Mouse (Mus musculus): ENCODE measurements around the gene Ube2d1. TPM values are rescaled to one million over a fixed set of nuclear protein-coding genes. Genes with fewer than 3 reads are reported as not detected.

Ube2d1 gene
- total and polyA plus RNA-seq, 3 experiments: 2.9 to 16.5 TPM; not detected in 1

- no peaks in the 10 kb centered on the region for H3K4me1 ChIP-seq (ENCODE audit: control insufficient read depth in 1 of 2, insufficient read depth in 2 of 2, low read length in 2 of 2)
- H3K27me3 ChIP-seq (ENCODE audit: control insufficient read depth in 1 of 2, insufficient read depth in 2 of 2, low read length in 2 of 2): no peaks in the 10 kb centered on the region
- H3K27ac ChIP-seq (ENCODE audit: control insufficient read depth, low read depth, low read length): no peak overlapping the region
- DNase-seq (ENCODE audit: low read depth, low spot score): no peak
- H3K9me3 ChIP-seq (replicated peaks; ENCODE audit: insufficient read depth, low read length): no peaks in the 10 kb centered on the region
- TF ChIP-seq TAL1 (IDR thresholded peaks at IDR 0.05; ENCODE audit: low read length) (no peak), KAT2A (conservative IDR thresholded peaks at IDR 0.05; ENCODE audit: low read depth, low read length) (no peak), NRF1 (IDR thresholded peaks at IDR 0.05; ENCODE audit: insufficient read depth, low read depth, low read length, poor library complexity, severe bottlenecking) (no peak), HCFC1 (IDR thresholded peaks at IDR 0.05; ENCODE audit: low read depth, low read length) (no peak), ZC3H11A (IDR thresholded peaks at IDR 0.05; ENCODE audit: low read depth, low read length) (no peak), CHD1 (IDR thresholded peaks at IDR 0.05; ENCODE audit: low read depth, low read length) (no peak), TCF12 (IDR thresholded peaks at IDR 0.05; ENCODE audit: low read depth, low read length) (no peak), ELF1 (IDR thresholded peaks at IDR 0.05; ENCODE audit: low read depth, low read length) (no peak), E2F4 (IDR thresholded peaks at IDR 0.05; ENCODE audit: borderline replicate concordance, low read depth, low read length) (no peak), ZKSCAN1 (IDR thresholded peaks at IDR 0.05; ENCODE audit: low read depth, low read length) (no peak), ZMIZ1 (IDR thresholded peaks at IDR 0.05; ENCODE audit: low read depth, low read length) (no peak), POLR2A (IDR thresholded peaks at IDR 0.05; ENCODE audit: control insufficient read depth in 1 of 2, insufficient read depth in 1 of 2, low read depth in 1 of 2, low read length in 2 of 2, poor library complexity in 1 of 2) (no peak), USF1 (IDR thresholded peaks at IDR 0.05; ENCODE audit: low read depth, low read length) (no peak), MYC (IDR thresholded peaks at IDR 0.05; ENCODE audit: low read depth, low read length) (no peak), MAFK (IDR thresholded peaks at IDR 0.05; ENCODE audit: borderline replicate concordance, low read depth, low read length) (no peak), GATA1 (IDR thresholded peaks at IDR 0.05; ENCODE audit: low read depth, low read length) (no peak), POLR2AphosphoS5 (IDR thresholded peaks at IDR 0.05; ENCODE audit: borderline replicate concordance, low read depth, low read length) (no peak)
- H3K4me3 ChIP-seq (ENCODE audit: control insufficient read depth in 1 of 2, insufficient read depth in 1 of 2, low read depth in 2 of 2, low read length in 2 of 2): no peak overlapping the region
- H3K79me2 ChIP-seq (ENCODE audit: control insufficient read depth, insufficient read depth, low read length, poor library complexity): no peaks in the 10 kb centered on the region
- peaks cover 0 to 2% of the 10 kb centered on the region in 2 experiments; a peak in 2 of 4 replicates for H3K36me3 ChIP-seq (ENCODE audit: control insufficient read depth in 1 of 2, insufficient read depth in 2 of 2, low read length in 2 of 2)
- H3K9ac ChIP-seq (ENCODE audit: control insufficient read depth, low read depth, low read length, poor library complexity, severe bottlenecking): no peak overlapping the region
These were observed 43.3 kb upstream of the Ube2d1 start for GRCm38 (mm10) chr10:71328382-71328781.

GRCm38 (mm10) chr10:71327386-71327785, 42.3 kb upstream of the Ube2d1 start:
- Histone ChIP-seq H3K4me3 (ENCODE audit: control insufficient read depth in 1 of 2, insufficient read depth in 1 of 2, low read depth in 2 of 2, low read length in 2 of 2) (no peak overlapping the region), H3K9ac (ENCODE audit: control insufficient read depth, low read depth, low read length, poor library complexity, severe bottlenecking) (no peak overlapping the region), H3K36me3 (ENCODE audit: control insufficient read depth in 1 of 2, insufficient read depth in 2 of 2, low read length in 2 of 2) (peaks cover 0 to 2% of the 10 kb centered on the region in 2 experiments; a peak in 2 of 4 replicates), H3K27ac (ENCODE audit: control insufficient read depth, low read depth, low read length) (no peak overlapping the region), H3K9me3 (replicated peaks; ENCODE audit: insufficient read depth, low read length) (no peaks in the 10 kb centered on the region), H3K4me1 (ENCODE audit: control insufficient read depth in 1 of 2, insufficient read depth in 2 of 2, low read length in 2 of 2) (no peaks in the 10 kb centered on the region), H3K27me3 (ENCODE audit: control insufficient read depth in 1 of 2, insufficient read depth in 2 of 2, low read length in 2 of 2) (no peaks in the 10 kb centered on the region), H3K79me2 (ENCODE audit: control insufficient read depth, insufficient read depth, low read length, poor library complexity) (no peaks in the 10 kb centered on the region)
- TF ChIP-seq ZMIZ1 (IDR thresholded peaks at IDR 0.05; ENCODE audit: low read depth, low read length) (no peak), CTCF (IDR thresholded peaks at IDR 0.05 in 2 of 3, conservative IDR thresholded peaks at IDR 0.05 in 1 of 3; ENCODE audit: control insufficient read depth in 1 of 3, insufficient read depth in 1 of 3, low read depth in 2 of 3, low read length in 3 of 3, poor library complexity in 1 of 3, severe bottlenecking in 1 of 3) (no peak), MAX (IDR thresholded peaks at IDR 0.05; ENCODE audit: low read length) (no peak), TAL1 (IDR thresholded peaks at IDR 0.05; ENCODE audit: low read length) (no peak), MYB (IDR thresholded peaks at IDR 0.05; ENCODE audit: low read depth, low read length) (no peak), CHD2 (IDR thresholded peaks at IDR 0.05; ENCODE audit: low read length) (no peak), POLR2AphosphoS5 (IDR thresholded peaks at IDR 0.05; ENCODE audit: borderline replicate concordance, low read depth, low read length) (no peak), JUND (IDR thresholded peaks at IDR 0.05; ENCODE audit: low read depth, low read length) (no peak), TBP (IDR thresholded peaks at IDR 0.05; ENCODE audit: low read depth, low read length) (no peak), CHD1 (IDR thresholded peaks at IDR 0.05; ENCODE audit: low read depth, low read length) (no peak), MEF2A (IDR thresholded peaks at IDR 0.05; ENCODE audit: extremely low read depth, insufficient replicate concordance, low read depth, low read length, poor library complexity, severe bottlenecking) (no peak), ELF1 (IDR thresholded peaks at IDR 0.05; ENCODE audit: low read depth, low read length) (no peak), NRF1 (IDR thresholded peaks at IDR 0.05; ENCODE audit: insufficient read depth, low read depth, low read length, poor library complexity, severe bottlenecking) (no peak), EP300 (IDR thresholded peaks at IDR 0.05; ENCODE audit: low read depth in 1 of 2, low read length in 2 of 2) (no peak), SMC3 (IDR thresholded peaks at IDR 0.05; ENCODE audit: low read depth, low read length) (no peak), RCOR1 (IDR thresholded peaks at IDR 0.05; ENCODE audit: low read depth, low read length) (no peak), USF1 (IDR thresholded peaks at IDR 0.05; ENCODE audit: low read depth, low read length) (no peak), SIN3A (IDR thresholded peaks at IDR 0.05; ENCODE audit: low read length) (no peak), MXI1 (IDR thresholded peaks at IDR 0.05; ENCODE audit: low read depth, low read length) (no peak), KAT2A (conservative IDR thresholded peaks at IDR 0.05; ENCODE audit: low read depth, low read length) (no peak)
- no peak for DNase-seq (ENCODE audit: low read depth, low spot score)

Measured in MEL (cell line).